Mouse (Mus musculus) myocyte (in vitro differentiated cells): ENCODE data around the gene Rbm26.

Experiments
- E2F4 ChIP-seq: IDR thresholded peaks from one replicate; pipeline ENCODE4 v1.6.1; 2011; ENCODE audit warnings: mild to moderate bottlenecking, control low read depth, moderate library complexity; ENCODE audit not compliant: insufficient read depth
- MAX ChIP-seq: IDR thresholded peaks from one replicate; pipeline ENCODE4 v1.6.1; 2011; ENCODE audit warnings: low read depth, mild to moderate bottlenecking, control low read depth
- MYOD1 ChIP-seq, 3 experiments: IDR thresholded peaks; one replicate each; pipeline ENCODE4 v1.6.1; 2011; ENCODE audit warnings: control low read depth in 2 of 3, low read depth in 2 of 3, mild to moderate bottlenecking in 2 of 3, moderate library complexity in 1 of 3; ENCODE audit not compliant: insufficient read length in 2 of 3, control insufficient read depth in 1 of 3
- MYOG ChIP-seq, 3 experiments: IDR thresholded peaks; one replicate each; pipeline ENCODE4 v1.6.1; 2011; ENCODE audit warnings: control low read depth in 2 of 3, low read depth in 2 of 3, mild to moderate bottlenecking in 2 of 3; ENCODE audit not compliant: insufficient read length in 2 of 3, control insufficient read depth in 1 of 3, insufficient read depth in 1 of 3
- POLR2A ChIP-seq: IDR thresholded peaks from one replicate; pipeline ENCODE4 v1.6.1; 2011; ENCODE audit warnings: low read depth, mild to moderate bottlenecking, control low read depth, moderate library complexity; ENCODE audit not compliant: insufficient read length
- REST ChIP-seq: IDR thresholded peaks from one replicate; pipeline ENCODE4 v1.6.1; 2011; ENCODE audit warnings: mild to moderate bottlenecking, control low read depth, moderate library complexity; ENCODE audit not compliant: insufficient read depth, insufficient read length
- SRF ChIP-seq: IDR thresholded peaks from one replicate; pipeline ENCODE4 v1.6.1; 2011; ENCODE audit warnings: low read depth; ENCODE audit not compliant: control insufficient read depth, insufficient read length
- TCF3 ChIP-seq: IDR thresholded peaks from one replicate; pipeline ENCODE4 v1.6.1; 2011; ENCODE audit warnings: low read depth, control low read depth; ENCODE audit not compliant: insufficient read length

DNA sequence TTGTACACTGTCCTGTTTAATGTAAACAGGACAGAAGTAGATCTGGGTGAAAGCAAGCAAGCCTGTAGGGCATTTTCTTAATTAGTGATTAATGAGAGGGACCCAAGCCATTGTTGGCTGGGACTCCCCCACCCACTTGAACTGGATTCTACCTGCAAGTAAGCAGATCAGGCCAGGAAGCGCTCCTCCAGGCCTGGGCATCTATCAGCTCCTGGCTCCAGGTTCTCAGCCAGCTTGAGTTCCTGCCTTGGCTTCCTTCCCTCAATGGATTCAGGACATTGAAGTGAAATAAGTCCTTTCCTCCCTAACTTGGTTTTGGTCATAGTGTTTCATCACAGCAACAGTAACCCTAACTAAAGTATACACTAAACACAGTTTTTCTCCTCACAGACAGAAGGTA lies 9.9 kb downstream of the Rbm26 start:
- TF ChIP-seq POLR2A: no peak
- no peak for TF ChIP-seq E2F4
- no peak for TF ChIP-seq TCF3
- no peak for TF ChIP-seq SRF
- TF ChIP-seq MYOD1 (IDR thresholded peaks at IDR 0.05; ENCODE audit: control insufficient read depth in 1 of 3, insufficient read length in 2 of 3, low read depth in 2 of 3): no peak
- no peak for TF ChIP-seq REST
- no peak for TF ChIP-seq MAX
- no peak for TF ChIP-seq MYOG (IDR thresholded peaks at IDR 0.05; ENCODE audit: control insufficient read depth in 1 of 3, insufficient read depth in 1 of 3, insufficient read length in 2 of 3, low read depth in 2 of 3)
